Mouse (Mus musculus) skeletal muscle tissue, adult 2 months (tissue): ENCODE data around the gene Dtl.

Source experiments
- DNase-seq: peaks from one replicate; pipeline ENCODE4 v3.0.0-alpha.2; 2012; ENCODE audit warnings: low read depth, low spot score

Dtl gene

DNA sequence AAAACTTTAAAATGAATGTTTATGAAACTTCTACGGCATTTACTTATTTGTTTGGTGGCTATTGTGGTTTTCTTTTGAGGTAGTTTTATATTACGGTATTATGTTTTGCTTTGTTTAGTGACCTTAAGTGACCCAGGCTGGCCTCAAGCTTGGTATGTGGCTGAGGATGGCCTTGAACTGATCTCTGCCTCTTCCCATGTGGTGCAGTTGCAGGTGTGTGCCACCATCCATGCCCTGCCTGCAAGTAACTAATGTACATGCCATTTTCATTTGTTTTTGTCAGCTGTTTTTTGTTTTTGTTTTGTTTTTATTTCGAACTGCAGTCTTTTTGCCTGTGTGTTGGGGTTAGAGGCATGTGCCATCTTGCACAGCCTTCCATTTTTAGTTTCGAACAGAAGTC, 6.3 kb upstream of the Dtl start:
- DNase-seq, result no peak

GRCm38 (mm10) chr1:191579524-191579923, 4.2 kb upstream of the Dtl start:
- DNase-seq, result no peak

- no peak for DNase-seq
Measured at GRCm38 (mm10) chr1:191574871-191575457, 380 bp downstream of the Dtl start.

GRCm38 (mm10) chr1:191573906-191574639, 1.3 kb downstream of the Dtl start:
- no peak for DNase-seq

GRCm38 (mm10) chr1:191570415-191570814, 4.9 kb downstream of the Dtl start:
- no peak for DNase-seq

DNA sequence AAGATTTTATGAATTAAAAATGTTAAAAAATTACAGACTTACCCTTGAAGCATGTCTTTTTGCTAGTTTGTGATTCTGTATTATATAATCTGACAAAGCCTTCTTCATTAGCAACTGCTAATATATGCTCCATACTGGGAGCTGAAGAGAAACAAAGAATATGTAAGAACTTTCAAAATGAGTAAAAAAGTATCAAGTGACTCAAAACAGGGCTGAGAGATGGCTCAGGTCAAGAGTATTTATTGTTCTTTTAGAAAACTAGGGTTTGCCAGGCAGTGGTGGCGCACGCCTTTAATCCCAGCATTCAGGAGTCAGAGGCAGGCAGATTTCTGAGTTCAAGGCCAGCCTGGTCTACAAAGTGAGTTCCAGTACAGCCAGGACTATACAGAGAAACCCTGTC, 5.7 kb downstream of the Dtl start:
- DNase-seq, result no peak

DNA sequence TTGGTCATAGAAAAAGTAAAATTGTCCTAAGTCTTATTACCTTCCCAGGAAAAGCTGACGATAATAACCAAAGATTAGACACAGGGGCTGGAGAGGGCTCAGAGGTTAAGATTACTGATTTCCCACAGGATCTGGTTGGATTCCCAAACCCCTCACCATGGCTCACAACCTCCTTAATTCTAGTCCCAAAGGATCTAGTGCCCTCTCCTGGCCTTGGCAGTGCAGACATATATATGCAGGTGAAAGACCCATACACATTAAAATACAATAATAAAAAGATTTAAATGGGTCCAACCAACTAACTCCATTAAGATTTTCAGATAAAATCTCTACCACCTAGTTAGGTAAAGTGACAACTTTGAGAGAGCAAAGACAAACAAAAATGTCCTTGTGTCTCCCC, 7.5 kb downstream of the Dtl start:
- DNase-seq, result no peak

GRCm38 (mm10) chr1:191562823-191563365, 12.4 kb downstream of the Dtl start:
- peak; percentile 39 for DNase-seq

DNA sequence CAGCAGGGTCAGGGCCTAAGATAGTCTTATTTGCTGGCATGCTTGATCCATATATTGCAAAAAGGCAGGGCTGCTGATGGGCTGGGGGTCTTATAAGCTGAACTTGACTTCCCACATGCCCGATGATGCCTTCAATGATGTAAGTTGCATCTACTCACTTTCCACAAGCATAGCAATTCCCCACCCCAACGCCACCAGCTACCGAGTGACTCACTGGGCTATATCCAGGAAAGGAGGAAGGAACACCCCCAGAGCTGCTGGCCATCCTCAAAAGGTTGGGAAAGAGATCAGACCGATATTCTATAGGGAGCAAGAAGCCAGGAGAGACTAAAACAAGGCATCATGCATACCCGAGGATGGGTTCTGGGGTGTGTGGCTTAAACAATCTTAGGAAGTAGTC, 15.6 kb downstream of the Dtl start:
- no peak for DNase-seq

GRCm38 (mm10) chr1:191557109-191557508, 18.2 kb downstream of the Dtl start:
- no peak for DNase-seq

DNA sequence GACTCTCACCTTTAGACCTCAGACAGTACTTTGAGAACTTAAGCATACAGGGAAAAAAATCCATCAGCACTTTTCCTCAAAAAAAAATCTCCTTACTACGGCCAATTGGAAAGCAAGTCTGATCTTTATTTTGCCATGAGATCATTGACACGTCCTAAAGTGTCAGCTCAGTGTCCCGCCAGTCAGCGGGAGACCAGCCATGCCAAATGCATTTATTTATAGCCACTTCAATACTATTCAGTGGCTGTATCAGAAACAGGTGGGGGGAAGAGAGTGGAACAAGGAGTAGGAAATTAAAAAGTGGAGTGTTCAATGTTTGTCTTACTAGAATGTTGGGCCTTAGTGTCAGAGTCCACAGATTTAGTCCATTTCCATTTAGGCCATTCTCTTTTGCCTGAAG, 24.6 kb downstream of the Dtl start:
- DNase-seq, result peak; percentile 69

GRCm38 (mm10) chr1:191543747-191544146, 31.6 kb downstream of the Dtl start:
- no peak for DNase-seq

DNA sequence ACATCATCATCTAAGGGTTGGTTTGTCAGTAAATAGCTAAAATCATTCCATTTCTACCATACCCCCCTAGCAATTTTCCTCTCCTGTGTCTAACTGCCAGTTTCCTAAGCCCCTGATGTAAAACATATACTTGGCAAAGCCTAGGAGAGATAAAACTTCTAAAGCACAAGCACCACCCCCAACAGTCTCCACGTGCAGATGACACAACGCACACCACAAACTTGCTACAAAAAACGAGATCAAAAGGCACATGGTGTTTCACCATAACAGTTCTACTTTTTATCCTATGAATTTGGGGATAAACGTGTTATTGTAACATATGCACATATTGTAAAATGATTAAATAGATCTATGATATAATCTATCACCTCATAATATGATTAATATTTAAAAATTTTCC, 33.7 kb downstream of the Dtl start:
- no peak for DNase-seq

- no peak for DNase-seq
Measured at GRCm38 (mm10) chr1:191541014-191541413, 34.3 kb downstream of the Dtl start.

DNA sequence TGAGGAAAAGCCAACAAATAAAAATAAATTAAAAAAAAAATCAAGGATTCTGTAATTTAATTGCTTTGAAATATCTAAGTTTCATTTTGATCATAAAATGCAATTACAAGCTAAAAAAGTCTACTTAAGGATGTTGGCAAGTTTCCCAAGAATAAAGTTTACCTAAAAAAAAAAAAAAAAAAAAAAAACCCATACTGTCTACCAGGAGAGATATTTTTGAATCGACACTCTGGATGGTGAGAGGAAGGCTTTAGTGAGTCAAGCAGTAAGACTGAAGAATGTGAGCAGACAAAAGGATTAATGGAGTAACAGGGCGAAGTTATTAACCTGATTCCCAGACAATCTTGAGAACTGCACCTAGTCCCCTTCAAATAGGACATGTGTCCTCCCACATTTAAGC, 35.0 kb downstream of the Dtl start:
- no peak for DNase-seq

DNA sequence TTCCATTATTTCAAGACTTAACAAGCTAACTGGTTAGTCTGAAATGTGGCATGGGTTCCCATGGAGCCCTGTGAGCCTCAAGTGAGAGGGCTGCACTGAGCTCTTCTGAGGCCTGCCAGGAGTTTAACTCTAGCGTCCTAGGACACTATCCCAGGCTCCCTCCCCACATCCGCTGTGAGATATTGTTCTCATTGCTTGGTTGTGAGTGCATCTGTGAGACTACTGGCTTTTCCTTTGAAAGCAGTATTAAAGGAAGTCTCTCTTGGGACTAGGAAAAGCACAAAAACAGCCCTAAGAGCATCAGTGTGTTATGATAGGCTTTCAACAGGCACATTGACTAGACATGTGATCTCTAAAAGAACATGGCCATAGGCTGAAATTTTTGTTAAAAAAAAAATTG, 40.4 kb downstream of the Dtl start:
- peak; percentile 30 for DNase-seq

DNA sequence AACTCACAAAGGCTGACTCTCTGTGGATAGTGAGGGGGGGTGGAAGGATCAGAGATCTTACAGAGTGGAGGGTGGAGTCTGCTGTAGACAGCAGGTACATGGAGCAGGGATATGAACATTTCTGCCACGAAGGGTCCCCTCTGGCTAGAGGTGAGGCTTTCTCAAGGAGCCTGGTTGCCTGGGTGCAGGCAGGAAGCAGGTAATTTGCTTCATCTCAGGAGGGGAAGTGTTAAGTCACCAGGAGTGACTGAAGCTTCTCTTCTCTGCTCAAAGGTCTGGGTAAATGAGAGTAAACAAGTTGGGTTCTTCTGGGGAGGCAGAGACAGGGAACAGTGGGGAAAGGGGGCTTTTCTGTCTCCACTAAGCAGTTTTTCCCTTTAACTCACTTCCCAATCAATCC, 44.3 kb downstream of the Dtl start:
- no peak for DNase-seq

DNA sequence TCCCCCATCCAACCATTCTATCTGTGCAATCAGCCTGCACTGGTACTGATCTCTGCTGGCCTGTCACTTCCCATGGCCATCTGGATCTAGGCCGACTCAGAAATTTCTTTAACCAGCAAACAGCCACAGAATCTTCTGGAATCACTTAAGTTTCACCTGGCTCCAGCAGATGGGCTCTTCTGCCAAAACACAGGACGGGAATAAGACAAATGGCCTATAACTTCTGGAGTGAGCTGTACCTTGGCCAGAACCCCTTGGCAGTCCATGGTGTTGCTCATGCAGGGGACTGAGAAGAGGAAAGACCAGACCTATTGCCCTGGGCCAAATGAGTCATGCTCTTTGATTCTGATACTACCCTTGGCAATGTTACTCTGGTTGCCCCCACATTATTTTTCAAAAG, 45.9 kb downstream of the Dtl start:
- peak; percentile 81 for DNase-seq

DNA sequence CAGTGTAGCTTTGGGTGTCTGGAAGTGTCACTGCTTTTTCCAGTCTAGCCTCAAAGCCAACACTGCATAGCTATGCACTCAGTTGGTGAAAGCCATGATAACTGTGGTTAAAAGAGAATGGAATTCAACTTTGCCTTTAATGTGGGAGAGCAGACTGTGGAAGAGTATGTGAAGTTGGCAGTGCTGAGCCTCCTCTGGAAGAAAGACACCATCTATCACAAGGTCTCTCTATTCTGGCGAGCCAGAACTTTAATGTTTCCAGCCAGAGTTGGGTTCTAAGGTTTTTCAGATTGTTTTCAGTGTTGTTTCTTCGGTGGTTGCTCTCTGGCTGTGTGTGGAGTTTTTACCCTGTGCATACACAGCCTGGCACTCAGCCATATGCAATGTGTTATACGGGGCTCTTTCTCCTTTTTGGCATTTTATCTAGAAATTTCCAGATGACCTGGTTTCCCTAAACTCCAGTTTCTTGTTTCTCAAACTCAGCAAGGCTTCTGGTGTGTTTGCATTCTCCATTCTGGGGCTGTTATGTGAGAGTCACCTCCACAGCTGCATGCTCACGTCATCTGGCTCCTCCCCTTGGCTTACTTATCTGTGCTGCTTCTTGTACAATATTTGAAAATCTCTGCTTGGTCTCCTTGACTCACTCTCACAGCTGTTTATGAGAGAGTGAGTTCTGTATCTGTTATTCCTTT, 47.3 kb downstream of the Dtl start:
- peak; percentile 61 for DNase-seq

DNA sequence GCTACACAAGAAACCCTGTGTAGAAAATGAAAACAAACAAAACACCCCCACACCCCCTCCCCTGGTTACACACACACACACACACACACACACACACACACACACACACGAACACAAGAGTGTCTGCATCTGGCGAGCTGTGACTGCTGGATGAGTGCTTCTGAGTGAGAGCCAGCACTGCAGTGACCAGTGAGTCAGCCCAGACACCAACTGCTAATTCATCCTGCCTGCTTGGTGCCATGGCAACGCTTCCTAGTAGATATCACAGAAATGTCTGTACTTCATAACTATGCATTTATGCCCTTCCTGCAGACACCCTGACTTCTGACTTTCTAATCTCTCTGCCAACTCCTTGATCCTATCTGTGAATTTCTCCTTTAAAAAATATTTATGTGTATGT, 48.3 kb downstream of the Dtl start:
- no peak for DNase-seq

DNA sequence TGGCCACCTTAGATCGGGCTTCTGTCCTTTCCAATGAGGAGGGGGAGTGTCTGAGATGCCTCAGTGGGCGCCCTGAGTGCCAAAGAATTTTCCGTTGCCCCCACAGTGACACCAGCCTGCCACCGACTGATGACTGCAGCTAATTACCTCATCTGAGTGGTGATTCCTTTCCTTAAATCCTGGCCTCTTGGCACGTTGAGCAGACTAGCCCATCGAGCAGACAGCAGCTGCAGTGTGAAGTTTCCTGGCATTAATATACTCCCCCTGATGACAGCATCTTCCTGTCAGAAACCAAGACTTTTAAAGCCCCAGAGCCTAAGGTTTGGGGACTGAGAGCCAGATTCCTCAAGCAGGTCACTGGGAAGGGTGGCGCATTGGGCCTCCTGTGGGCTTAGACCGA, 53.9 kb downstream of the Dtl start:
- DNase-seq, result no peak

DNA sequence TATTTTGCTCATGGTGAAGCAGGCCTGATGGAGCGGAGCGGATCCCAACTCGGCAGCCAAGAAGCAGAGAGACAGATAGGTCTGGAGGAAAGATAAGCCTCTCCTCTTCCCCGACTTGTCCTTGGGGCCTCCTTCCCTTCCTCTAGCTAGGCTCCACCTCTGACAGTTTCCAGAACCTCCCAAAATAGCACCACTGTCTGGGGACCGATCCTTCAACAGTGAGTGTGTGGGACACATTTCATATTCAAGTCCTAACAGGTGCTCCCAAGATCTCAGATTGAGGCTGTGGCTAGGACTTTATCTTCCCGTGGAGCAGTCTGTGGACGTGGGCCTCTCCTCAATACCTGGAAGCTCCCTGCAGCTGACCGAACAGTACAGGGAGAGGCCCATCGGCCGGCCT, 54.7 kb downstream of the Dtl start:
- DNase-seq, result no peak

GRCm38 (mm10) chr1:191520194-191520593, 55.1 kb downstream of the Dtl start:
- no peak for DNase-seq
